ENCODE assay signal across 24 mouse cellular contexts in genomic region chr7:81189180-81189579, GRCm38 (mm10). TPM values are rescaled to one million over a fixed set of nuclear protein-coding genes. Genes with fewer than 3 reads are reported as not detected.
DNase-seq lines count a peak whose midpoint lies in the region; ATAC-seq and TF ChIP-seq lines count a peak whose summit lies in the region.
"Had no signal": no experiment of that assay in that cellular context is flagged by ENCODE, and none has a peak within 500 bp of the region (broad histone marks: within the 10 kb centered on the region; RNA-seq: fewer than 3 reads in every experiment).

No protein-coding gene starts in this region.

- no peaks in the 10 kb centered on the region for H3K27me3 ChIP-seq in midbrain, embryonic 11.5 days (ENCODE audit: control insufficient read depth, insufficient read depth, low read length)
- H3K27me3 ChIP-seq in midbrain, postnatal 0 days (ENCODE audit: insufficient read depth, low read length), result no peaks in the 10 kb centered on the region
- no peaks in the 10 kb centered on the region for H3K27me3 ChIP-seq in limb, embryonic 10.5 days (ENCODE audit: low read depth, poor library complexity, severe bottlenecking)
- no peaks in the 10 kb centered on the region for H3K27me3 ChIP-seq in intestine, postnatal 0 days (replicated peaks; ENCODE audit: control insufficient read depth, insufficient read depth, low read length)
- H3K27me3 ChIP-seq: embryonic facial prominence, embryonic 12.5 days; embryonic facial prominence, embryonic 15.5 days; forebrain, embryonic 12.5 days; hindbrain, embryonic 12.5 days; hindbrain, embryonic 15.5 days had no signal

- no peaks in the 10 kb centered on the region for H3K9me3 ChIP-seq in midbrain, embryonic 11.5 days (ENCODE audit: control insufficient read depth, low read length)
- H3K9me3 ChIP-seq in midbrain, postnatal 0 days (ENCODE audit: low read length), result no peaks in the 10 kb centered on the region
- 0 out of 2 replicates have a peak, but pooled peaks cover 2% of the 10 kb centered on the region for H3K9me3 ChIP-seq in limb, embryonic 10.5 days (replicated peaks)
- H3K9me3 ChIP-seq in intestine, postnatal 0 days (ENCODE audit: control insufficient read depth), result no peaks in the 10 kb centered on the region
- H3K9me3 ChIP-seq: embryonic facial prominence, embryonic 12.5 days; embryonic facial prominence, embryonic 15.5 days; forebrain, embryonic 12.5 days; hindbrain, embryonic 12.5 days; hindbrain, embryonic 15.5 days had no signal

- H3K4me2 ChIP-seq in midbrain, embryonic 11.5 days, result no peak overlapping the region
- no peak overlapping the region for H3K4me2 ChIP-seq in midbrain, postnatal 0 days (ENCODE audit: low read depth, low read length, poor library complexity, severe bottlenecking)
- H3K4me2 ChIP-seq in intestine, postnatal 0 days (replicated peaks; ENCODE audit: low read depth), result no peak overlapping the region
- H3K4me2 ChIP-seq: embryonic facial prominence, embryonic 12.5 days; embryonic facial prominence, embryonic 15.5 days; forebrain, embryonic 12.5 days; heart, embryonic 11.5 days; hindbrain, embryonic 12.5 days; hindbrain, embryonic 15.5 days had no signal

- no peak for TF ChIP-seq CTCF in midbrain, postnatal 0 days (IDR thresholded peaks at IDR 0.05)
- TF ChIP-seq CTCF in intestine, postnatal 0 days (IDR thresholded peaks at IDR 0.05; ENCODE audit: low read depth), result no peak

- H3K4me3 ChIP-seq in midbrain, embryonic 11.5 days (ENCODE audit: low read depth, low read length), result no peak overlapping the region
- no peak overlapping the region for H3K4me3 ChIP-seq in midbrain, postnatal 0 days (ENCODE audit: low read depth, low read length)
- no peak overlapping the region for H3K4me3 ChIP-seq in limb, embryonic 10.5 days
- no peak overlapping the region for H3K4me3 ChIP-seq in intestine, postnatal 0 days (ENCODE audit: low read depth, low read length)
- H3K4me3 ChIP-seq: embryonic facial prominence, embryonic 12.5 days; embryonic facial prominence, embryonic 15.5 days; forebrain, embryonic 12.5 days; gastrocnemius, adult 2 months; hindbrain, embryonic 12.5 days; hindbrain, embryonic 15.5 days had no signal

- H3K9ac ChIP-seq in midbrain, embryonic 11.5 days (ENCODE audit: low read length), result no peak overlapping the region
- H3K9ac ChIP-seq in midbrain, postnatal 0 days (replicated peaks; ENCODE audit: low read length, poor library complexity, severe bottlenecking), result no peak overlapping the region
- H3K9ac ChIP-seq in intestine, postnatal 0 days (ENCODE audit: low read depth, low read length), result no peak overlapping the region
- H3K9ac ChIP-seq: embryonic facial prominence, embryonic 12.5 days; embryonic facial prominence, embryonic 15.5 days; forebrain, embryonic 12.5 days; hindbrain, embryonic 12.5 days; hindbrain, embryonic 15.5 days had no signal

- H3K27ac ChIP-seq in midbrain, embryonic 11.5 days (ENCODE audit: low read depth, low read length), result no peak overlapping the region
- H3K27ac ChIP-seq in midbrain, postnatal 0 days (ENCODE audit: low read depth, low read length), result no peak overlapping the region
- peak overlapping the region; percentile 50 for H3K27ac ChIP-seq in limb, embryonic 10.5 days
- H3K27ac ChIP-seq in intestine, postnatal 0 days (ENCODE audit: low read depth, low read length), result no peak overlapping the region
- H3K27ac ChIP-seq: embryonic facial prominence, embryonic 12.5 days; embryonic facial prominence, embryonic 15.5 days; forebrain, embryonic 12.5 days; gastrocnemius, adult 2 months; hindbrain, embryonic 12.5 days; hindbrain, embryonic 15.5 days had no signal

- intact Hi-C loops in left cerebral cortex, postnatal 4 days (cut with DNase I), result no loop called here

- ATAC-seq in midbrain, embryonic 11.5 days (ENCODE audit: low FRiP score), result no peak
- ATAC-seq in midbrain, postnatal 0 days (ENCODE audit: low FRiP score), result no peak
- peak; percentile 36 for ATAC-seq in activated CD4-positive, CD25-positive, alpha-beta regulatory T cell, adult 4 months
- no peak for ATAC-seq in intestine, postnatal 0 days
- ATAC-seq: forebrain, embryonic 16.5 days; intestine, embryonic 16.5 days had no signal

- H3K36me3 ChIP-seq in midbrain, embryonic 11.5 days (ENCODE audit: control insufficient read depth, insufficient read depth, low read length), result no peaks in the 10 kb centered on the region
- H3K36me3 ChIP-seq in midbrain, postnatal 0 days (ENCODE audit: insufficient read depth, low read length), result no peaks in the 10 kb centered on the region
- no peaks in the 10 kb centered on the region for H3K36me3 ChIP-seq in limb, embryonic 10.5 days
- no peaks in the 10 kb centered on the region for H3K36me3 ChIP-seq in intestine, postnatal 0 days (ENCODE audit: control insufficient read depth, insufficient read depth)
- H3K36me3 ChIP-seq: embryonic facial prominence, embryonic 12.5 days; embryonic facial prominence, embryonic 15.5 days; forebrain, embryonic 12.5 days; hindbrain, embryonic 12.5 days; hindbrain, embryonic 15.5 days had no signal

- peak; percentile 37 for DNase-seq in adrenal gland, postnatal 14 days
- no peak for DNase-seq in adrenal gland, postnatal 25 days
- DNase-seq in midbrain, embryonic 11.5 days (ENCODE audit: low spot score, missing footprints), result peak; percentile 59
- no peak for DNase-seq in midbrain, postnatal 0 days (ENCODE audit: low spot score)
- DNase-seq in limb, embryonic 10.5 days (ENCODE audit: low spot score), result peak; percentile 34
- DNase-seq in left cerebral cortex, postnatal 4 days, result no peak
- DNase-seq: adrenal gland, adult 2 months; cerebellum, adult 18-20 months; cerebellum, adult 9-10 months; cerebellum, postnatal 25 days; gastrocnemius, adult 2 months; gastrocnemius, postnatal 14 days; heart, adult 11 months had no signal

- 81% methylated on average over 9 of the region's 9 CpGs for WGBS in midbrain, embryonic 11.5 days
- 81% methylated on average over 9 of the region's 9 CpGs for WGBS in midbrain, postnatal 0 days
- WGBS in limb, embryonic 10.5 days, result 50% methylated on average over 9 of the region's 9 CpGs
- 67% methylated on average over 9 of the region's 9 CpGs for WGBS in intestine, postnatal 0 days

- no peaks in the 10 kb centered on the region for H3K4me1 ChIP-seq in midbrain, embryonic 11.5 days (ENCODE audit: control insufficient read depth, insufficient read depth, low read length)
- H3K4me1 ChIP-seq in midbrain, postnatal 0 days (ENCODE audit: insufficient read depth, low read length), result no peaks in the 10 kb centered on the region
- H3K4me1 ChIP-seq in limb, embryonic 10.5 days, result peaks cover 24% of the 10 kb centered on the region
- H3K4me1 ChIP-seq in intestine, postnatal 0 days (replicated peaks; ENCODE audit: control insufficient read depth, insufficient read depth, low read length), result no peaks in the 10 kb centered on the region
- H3K4me1 ChIP-seq: embryonic facial prominence, embryonic 12.5 days; embryonic facial prominence, embryonic 15.5 days; forebrain, embryonic 12.5 days; hindbrain, embryonic 12.5 days; hindbrain, embryonic 15.5 days had no signal

RNA-seq across cellular contexts. Expression of gene Pde8a, which starts 24.2 kb away (rescaled TPM):
- 33.3 and 38.6 TPM in 2 replicates for total RNA-seq in adrenal gland, postnatal 14 days (2021)
- 29.9 and 34.0 TPM in 2 replicates for total RNA-seq in adrenal gland, postnatal 25 days (2021)
- polyA plus RNA-seq in midbrain, embryonic 11.5 days (2014; fragmentation: Nextera tagmentation; extraction: Ambion mirVana), result 2.9 and 3.0 TPM in 2 replicates
- total RNA-seq in midbrain, postnatal 0 days (2014; rRNA removed), result 3.1 and 3.9 TPM in 2 replicates
- polyA plus RNA-seq in midbrain, postnatal 0 days (2015; fragmentation: Nextera tagmentation; extraction: Ambion mirVana), result 1.3 and 1.8 TPM in 2 replicates
- 1 to 10 TPM; 1.1 to 2.3 TPM for polyA plus RNA-seq in activated CD4-positive, CD25-positive, alpha-beta regulatory T cell, adult 4 months (2017; shearing (Covaris generic))
- polyA plus RNA-seq in limb, embryonic 10.5 days (2016; fragmentation: Nextera tagmentation; extraction: Ambion mirVana), result 3.2 and 3.3 TPM in 2 replicates
- 3.6 and 3.8 TPM in 2 replicates for polyA plus RNA-seq in intestine, postnatal 0 days (2015; fragmentation: Nextera tagmentation; extraction: Ambion mirVana)
- total RNA-seq in left cerebral cortex, postnatal 4 days (2021), result 1 to 10 TPM; 2.4 to 4.5 TPM
- total RNA-seq: MEL had no signal

Comparison
In these comparisons a context has a peak if more than half of its experiments do, and no peak if none do; other contexts are left out.
1. DNase-seq: peak in adrenal gland, postnatal 14 days (single experiment), midbrain, embryonic 11.5 days (single experiment) and limb, embryonic 10.5 days (single experiment); none in adrenal gland, postnatal 25 days (single experiment), midbrain, postnatal 0 days (single experiment) and left cerebral cortex, postnatal 4 days (single experiment).